Mouse (Mus musculus) adrenal gland, postnatal 36 days (tissue): ENCODE results near the gene Nrxn3. TPM values are rescaled to one million over a fixed set of nuclear protein-coding genes. Genes with fewer than 3 reads are reported as not detected.

Source experiments
- DNase-seq, 2 experiments: peaks; one replicate each; pipeline ENCODE4 v3.0.0; 2021; ENCODE audit warnings: mixed read lengths in 1 of 2
- microRNA-seq: library from miRNA; unstranded; fragments of <30 nt; microRNA quantifications from one replicate; pipeline ENCODE4 v1.2.0, GENCODE M21; 2021
- total RNA-seq, 2 experiments: library from RNA; stranded (reverse); gene quantifications; 2 replicates each; pipeline ENCODE4 v1.2.3; 2021

Gene Nrxn3
- total RNA-seq, 2 experiments from 2014 or later: 0.20 TPM; not detected in 1

DNA sequence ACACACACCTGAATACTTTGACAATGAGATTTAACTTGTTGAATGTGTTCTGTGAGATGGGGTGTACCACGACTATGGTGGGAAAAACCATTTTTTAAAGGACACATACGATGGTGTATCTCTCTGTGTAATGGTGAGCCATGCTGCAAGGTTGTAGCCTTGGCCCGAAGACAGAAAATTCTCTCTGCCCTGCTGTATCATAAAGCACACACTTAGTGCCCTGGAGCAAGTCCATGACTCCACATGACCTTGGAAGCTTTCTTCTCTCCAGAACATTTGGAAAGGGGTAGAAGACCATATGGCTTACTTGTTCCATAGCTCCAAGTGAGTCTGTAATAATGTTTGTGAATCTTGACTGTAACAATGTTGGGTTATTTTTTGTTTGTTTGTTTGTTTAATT lies 1609.8 kb downstream of the Nrxn3 start:
- DNase-seq: no peak

DNA sequence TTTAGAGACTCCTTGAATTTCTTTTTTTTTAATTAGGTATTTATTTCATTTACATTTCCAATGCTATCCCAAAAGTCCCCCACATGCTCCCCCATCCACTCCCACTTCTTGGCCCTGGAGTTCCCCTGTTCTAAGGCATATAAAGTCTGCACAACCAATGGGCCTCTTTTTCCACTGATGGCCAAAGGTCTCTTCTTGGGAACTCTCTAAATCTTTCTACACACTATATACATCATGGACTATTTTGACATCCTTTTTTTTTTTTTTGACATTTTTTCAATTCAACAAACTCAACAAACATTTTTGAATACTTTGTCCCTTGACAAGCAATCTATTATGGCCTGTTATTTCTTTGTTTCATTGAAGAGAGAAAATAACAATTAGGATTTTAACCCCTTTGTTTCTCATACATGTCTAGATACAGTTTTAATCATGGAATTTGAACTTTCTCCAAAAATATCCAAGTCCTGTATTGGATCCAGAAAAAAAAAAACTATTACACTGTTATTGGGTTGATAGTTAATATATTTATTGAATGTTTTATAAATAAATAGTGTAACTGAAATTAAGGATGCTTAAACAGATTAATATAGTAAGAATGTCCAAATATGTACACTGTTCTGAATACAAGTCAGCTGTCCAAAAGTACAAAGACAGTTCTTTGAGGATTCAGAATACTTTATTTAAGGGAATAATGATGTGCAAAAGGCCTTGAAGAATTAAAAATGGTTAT lies 1615.0 kb downstream of the Nrxn3 start:
- no peak for DNase-seq

DNA sequence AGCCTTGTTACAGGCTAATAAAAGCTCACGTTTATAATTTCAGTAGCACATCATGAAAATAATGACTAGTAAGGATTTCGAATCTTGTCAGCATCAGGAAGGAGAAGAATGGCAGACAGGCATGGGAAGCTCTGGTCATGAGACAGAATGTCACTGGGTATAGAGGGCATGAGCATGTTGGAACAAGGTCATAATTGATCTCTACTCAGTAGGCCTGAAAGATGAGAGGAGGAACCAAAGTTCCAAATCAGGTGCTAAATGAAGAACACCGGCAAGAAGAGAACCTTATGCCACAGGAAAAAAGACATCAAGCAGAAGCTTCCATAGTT lies 1615.5 kb downstream of the Nrxn3 start:
- DNase-seq: no peak

Small RNAs within 50 kb of the gene (microRNA-seq; reads per million reads assigned to microRNA genes)
- not detected for gene Gm23989
- gene Gm27313: not detected
